Mouse (Mus musculus): Measurements from ENCODE around the gene Pld6. TPM values are rescaled to one million over a fixed set of nuclear protein-coding genes. Genes with fewer than 3 reads are reported as not detected.
A peak's percentile ranks its signal among the peaks of the same experiment; 100 is the strongest.

Gene Pld6
- polyA plus RNA-seq, 1 experiment: 0.72 TPM

GRCm38 (mm10) chr11:59786444-59787198 is 824 bp downstream of the Pld6 start:
- Histone ChIP-seq H3K4me1 (ENCODE audit: control insufficient read depth, insufficient read depth, insufficient read length, low read length) (peaks cover 9% of the 10 kb centered on the region), H3K27me3 (ENCODE audit: control insufficient read depth, insufficient read depth, low read length) (no peaks in the 10 kb centered on the region), H3K36me3 (ENCODE audit: control insufficient read depth, insufficient read depth, low read length) (no peaks in the 10 kb centered on the region), H3K27ac (ENCODE audit: insufficient read depth, low read depth, low read length) (no peak overlapping the region), H3K4me3 (ENCODE audit: low read depth, low read length) (peak overlapping the region; percentile 55)
- no peak for TF ChIP-seq POLR2A (IDR thresholded peaks at IDR 0.05; ENCODE audit: low read depth, low read length)
- TF ChIP-seq CTCF (IDR thresholded peaks at IDR 0.05; ENCODE audit: extremely low read depth, insufficient read length, insufficient replicate concordance, low read depth, low read length): no peak
- WGBS: 22% methylated on average over 15 of the region's 15 CpGs

- no peaks in the 10 kb centered on the region for H3K27me3 ChIP-seq (ENCODE audit: control insufficient read depth, insufficient read depth, low read length)
- H3K27ac ChIP-seq (ENCODE audit: insufficient read depth, low read depth, low read length): no peak overlapping the region
- TF ChIP-seq CTCF (IDR thresholded peaks at IDR 0.05; ENCODE audit: extremely low read depth, insufficient read length, insufficient replicate concordance, low read depth, low read length) (no peak), POLR2A (IDR thresholded peaks at IDR 0.05; ENCODE audit: low read depth, low read length) (no peak)
- WGBS: 76% methylated on average over 6 of the region's 6 CpGs
- no peak overlapping the region for H3K4me3 ChIP-seq (ENCODE audit: low read depth, low read length)
- peaks cover 9% of the 10 kb centered on the region for H3K4me1 ChIP-seq (ENCODE audit: control insufficient read depth, insufficient read depth, insufficient read length, low read length)
- H3K36me3 ChIP-seq (ENCODE audit: control insufficient read depth, insufficient read depth, low read length): no peaks in the 10 kb centered on the region
Measured at GRCm38 (mm10) chr11:59783591-59783990, 3.9 kb downstream of the Pld6 start.

GRCm38 (mm10) chr11:59782091-59782590 is 5.3 kb downstream of the Pld6 start:
- H3K36me3 ChIP-seq (ENCODE audit: control insufficient read depth, insufficient read depth, low read length): peaks cover 5% of the 10 kb centered on the region
- no peak overlapping the region for H3K4me3 ChIP-seq (ENCODE audit: low read depth, low read length)
- H3K4me1 ChIP-seq (ENCODE audit: control insufficient read depth, insufficient read depth, insufficient read length, low read length): peaks cover 3% of the 10 kb centered on the region; the same call in 1 of the 2 replicates
- H3K27ac ChIP-seq (ENCODE audit: insufficient read depth, low read depth, low read length): no peak overlapping the region
- H3K27me3 ChIP-seq (ENCODE audit: control insufficient read depth, insufficient read depth, low read length): no peaks in the 10 kb centered on the region
- TF ChIP-seq POLR2A (IDR thresholded peaks at IDR 0.05; ENCODE audit: low read depth, low read length) (no peak), CTCF (IDR thresholded peaks at IDR 0.05; ENCODE audit: extremely low read depth, insufficient read length, insufficient replicate concordance, low read depth, low read length) (no peak)
- WGBS: 88% methylated on average over 7 of the region's 7 CpGs

- Histone ChIP-seq H3K36me3 (ENCODE audit: control insufficient read depth, insufficient read depth, low read length) (peaks cover 17% of the 10 kb centered on the region), H3K27me3 (ENCODE audit: control insufficient read depth, insufficient read depth, low read length) (no peaks in the 10 kb centered on the region), H3K4me1 (ENCODE audit: control insufficient read depth, insufficient read depth, insufficient read length, low read length) (no peaks in the 10 kb centered on the region), H3K27ac (ENCODE audit: insufficient read depth, low read depth, low read length) (no peak overlapping the region), H3K4me3 (ENCODE audit: low read depth, low read length) (no peak overlapping the region)
- WGBS: 74% methylated on average over 4 of the region's 4 CpGs
- no peak for TF ChIP-seq CTCF (IDR thresholded peaks at IDR 0.05; ENCODE audit: extremely low read depth, insufficient read length, insufficient replicate concordance, low read depth, low read length)
- TF ChIP-seq POLR2A (IDR thresholded peaks at IDR 0.05; ENCODE audit: low read depth, low read length): no peak
Measured at GRCm38 (mm10) chr11:59780241-59780640, 7.2 kb downstream of the Pld6 start.

- 83% methylated on average over 4 of the region's 4 CpGs for WGBS
- no peaks in the 10 kb centered on the region for H3K4me1 ChIP-seq (ENCODE audit: control insufficient read depth, insufficient read depth, insufficient read length, low read length)
- no peak overlapping the region for H3K4me3 ChIP-seq (ENCODE audit: low read depth, low read length)
- peaks cover 20% of the 10 kb centered on the region for H3K36me3 ChIP-seq (ENCODE audit: control insufficient read depth, insufficient read depth, low read length)
- no peak for TF ChIP-seq POLR2A (IDR thresholded peaks at IDR 0.05; ENCODE audit: low read depth, low read length)
- no peak for TF ChIP-seq CTCF (IDR thresholded peaks at IDR 0.05; ENCODE audit: extremely low read depth, insufficient read length, insufficient replicate concordance, low read depth, low read length)
- no peaks in the 10 kb centered on the region for H3K27me3 ChIP-seq (ENCODE audit: control insufficient read depth, insufficient read depth, low read length)
- no peak overlapping the region for H3K27ac ChIP-seq (ENCODE audit: insufficient read depth, low read depth, low read length)
Measured at GRCm38 (mm10) chr11:59779406-59779805, 8.0 kb downstream of the Pld6 start.

GRCm38 (mm10) chr11:59778874-59779223 is 8.6 kb downstream of the Pld6 start:
- Histone ChIP-seq H3K36me3 (ENCODE audit: control insufficient read depth, insufficient read depth, low read length) (peaks cover 24% of the 10 kb centered on the region), H3K4me3 (ENCODE audit: low read depth, low read length) (no peak overlapping the region), H3K4me1 (ENCODE audit: control insufficient read depth, insufficient read depth, insufficient read length, low read length) (no peaks in the 10 kb centered on the region), H3K27me3 (ENCODE audit: control insufficient read depth, insufficient read depth, low read length) (no peaks in the 10 kb centered on the region), H3K27ac (ENCODE audit: insufficient read depth, low read depth, low read length) (no peak overlapping the region)
- 76% methylated on average over 1 of the region's 1 CpGs for WGBS
- TF ChIP-seq POLR2A (IDR thresholded peaks at IDR 0.05; ENCODE audit: low read depth, low read length) (no peak), CTCF (IDR thresholded peaks at IDR 0.05; ENCODE audit: extremely low read depth, insufficient read length, insufficient replicate concordance, low read depth, low read length) (no peak)

- Histone ChIP-seq H3K4me3 (ENCODE audit: low read depth, low read length) (no peak overlapping the region), H3K4me1 (ENCODE audit: control insufficient read depth, insufficient read depth, insufficient read length, low read length) (no peaks in the 10 kb centered on the region), H3K27ac (ENCODE audit: insufficient read depth, low read depth, low read length) (no peak overlapping the region), H3K27me3 (ENCODE audit: control insufficient read depth, insufficient read depth, low read length) (no peaks in the 10 kb centered on the region), H3K36me3 (ENCODE audit: control insufficient read depth, insufficient read depth, low read length) (peaks cover 27% of the 10 kb centered on the region)
- 55% methylated on average over 9 of the region's 9 CpGs for WGBS
- TF ChIP-seq POLR2A (IDR thresholded peaks at IDR 0.05; ENCODE audit: low read depth, low read length) (no peak), CTCF (IDR thresholded peaks at IDR 0.05; ENCODE audit: extremely low read depth, insufficient read length, insufficient replicate concordance, low read depth, low read length) (peak; percentile 97)
Measured at GRCm38 (mm10) chr11:59778181-59778873, 9.1 kb downstream of the Pld6 start.

Measured in small intestine, adult 2 months (tissue).